Mouse (Mus musculus): ENCODE measurements around the gene Abca15.

DNA sequence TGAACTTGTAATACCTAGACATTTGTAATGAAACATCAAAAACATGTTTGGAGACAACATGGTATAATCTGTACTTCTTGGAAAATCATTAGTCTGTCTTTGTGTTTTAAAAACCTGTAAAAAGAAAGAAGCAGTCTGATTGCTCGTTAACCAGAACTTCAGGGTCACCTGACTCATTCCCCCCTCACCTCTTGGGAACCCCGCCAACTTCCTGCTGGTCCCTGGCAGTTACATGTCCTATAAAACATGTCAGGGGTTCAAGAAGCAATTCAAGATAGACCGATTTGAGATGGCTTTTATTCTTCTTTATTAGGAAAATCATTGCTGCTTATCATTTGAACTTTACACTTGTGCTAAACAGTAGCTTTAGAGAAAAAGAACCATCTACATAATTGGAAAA, 43.2 kb upstream of the Abca15 start:
- TF ChIP-seq CTCF (IDR thresholded peaks at IDR 0.05; ENCODE audit: borderline replicate concordance, control insufficient read depth, extremely low read depth, insufficient read depth, low read length, poor library complexity) (no peak), POLR2A (IDR thresholded peaks at IDR 0.05; ENCODE audit: control insufficient read depth, extremely low read depth, insufficient read depth, low read length, poor library complexity) (no peak)
